ENCODE assay signal across 8 mouse cellular contexts in the genomic region with DNA sequence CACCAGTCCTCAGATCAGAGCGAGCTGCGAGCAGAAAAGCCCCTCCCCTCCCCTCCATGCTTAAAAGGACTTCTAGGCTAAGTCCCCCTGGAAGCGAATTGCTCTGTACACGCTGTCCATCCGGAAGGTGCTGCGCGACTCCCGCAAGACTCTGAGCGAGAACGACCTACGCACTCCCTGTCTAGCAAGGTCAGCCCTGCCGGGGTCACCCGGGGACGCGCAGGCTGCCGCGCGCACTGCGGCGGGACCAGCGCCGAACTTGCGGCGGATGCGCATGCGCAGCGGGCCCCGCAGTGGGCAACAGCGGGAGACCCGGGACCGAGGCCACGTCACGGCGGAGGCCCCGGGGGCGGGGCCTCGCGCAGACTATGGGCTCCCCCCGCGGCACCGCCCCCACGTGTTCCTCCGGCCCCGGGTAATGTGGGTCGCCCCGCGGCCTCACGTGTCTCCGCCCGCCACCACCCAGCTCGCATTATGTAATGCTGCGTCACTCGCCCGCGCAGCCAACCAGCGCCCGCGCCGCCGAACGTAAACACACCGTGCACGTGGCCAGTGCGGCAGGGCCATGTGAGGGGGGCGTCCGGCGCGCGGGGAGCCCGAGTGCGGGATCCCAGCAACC. TPM values are rescaled to one million over a fixed set of nuclear protein-coding genes. Genes with fewer than 3 reads are reported as not detected.
A peak's percentile ranks its signal among the peaks of the same experiment; 100 is the strongest.
DNase-seq lines count a peak whose midpoint lies in the region; ATAC-seq lines count a peak whose summit lies in the region.

No protein-coding gene starts in this region.

- no peaks in the 10 kb centered on the region for H3K4me1 ChIP-seq in intestine, embryonic 14.5 days (replicated peaks; ENCODE audit: control insufficient read depth, insufficient read depth, low read length)

- H3K9me3 ChIP-seq in intestine, embryonic 14.5 days (ENCODE audit: control insufficient read depth, low read length): no peaks in the 10 kb centered on the region

- H3K9ac ChIP-seq in intestine, embryonic 14.5 days (ENCODE audit: low read length): peak overlapping the region; percentile 73

- intact Hi-C loops in gastrocnemius, postnatal 14 days (cut with DNase I; ENCODE audit: low total_unique reads): no loop called here
- intact Hi-C loops in left cerebral cortex, postnatal 14 days (cut with DNase I): loop anchor here (2.0 to 5.0 kb wide), 2 partner anchors 33 to 49 kb away; a partner anchor contains a TSS

- peak overlapping the region; percentile 89 for H3K27ac ChIP-seq in intestine, embryonic 14.5 days (ENCODE audit: low read depth)

- peak overlapping the region; percentile 67 for H3K4me3 ChIP-seq in intestine, embryonic 14.5 days (ENCODE audit: low read depth, low read length)

- peak overlapping the region; percentile 56 for H3K4me2 ChIP-seq in intestine, embryonic 14.5 days (ENCODE audit: low read length)

- DNase-seq in adipocyte (ENCODE audit: low spot score): peak; percentile 94
- peak; percentile 98 for DNase-seq in embryo, embryonic 10 days (ENCODE audit: low spot score)
- peak; percentile 99 for DNase-seq in gastrocnemius, postnatal 14 days
- DNase-seq in intestine, embryonic 14.5 days (ENCODE audit: low spot score): peak; percentile 97
- peak; percentile 98 to 99 for DNase-seq in left cerebral cortex, postnatal 14 days (ENCODE audit: low spot score in 2 of 2)
- peak; percentile 97 for DNase-seq in mesoderm, embryonic 11.5 days (ENCODE audit: low read depth, low spot score)
- DNase-seq in right cerebral cortex, postnatal 36 days (ENCODE audit: low spot score in 2 of 2): peak; percentile 94 to 96
- DNase-seq in yolk sac, embryonic 10.5 days (ENCODE audit: low spot score): peak; percentile 97

- peak; percentile 94 for ATAC-seq in intestine, embryonic 14.5 days (replicated peaks; ENCODE audit: low FRiP score, low TSS enrichment, low read depth)

- no peaks in the 10 kb centered on the region for H3K36me3 ChIP-seq in intestine, embryonic 14.5 days (ENCODE audit: control insufficient read depth, insufficient read depth, low read length)

- H3K27me3 ChIP-seq in intestine, embryonic 14.5 days (replicated peaks; ENCODE audit: control insufficient read depth, insufficient read depth, low read length): no peaks in the 10 kb centered on the region

- under 1% methylated on average over 62 of the region's 71 CpGs for WGBS in intestine, embryonic 14.5 days

RNA-seq across cellular contexts. Expression of a gene that starts 0.7 kb away (rescaled TPM):
- total RNA-seq in gastrocnemius, postnatal 14 days (2021): 10 to 100 TPM; 48.8 to 50.8 TPM
- 8.8 and 8.9 TPM in 2 replicates for polyA plus RNA-seq in intestine, embryonic 14.5 days (2014; fragmentation: Nextera tagmentation; extraction: Ambion mirVana)
- total RNA-seq in left cerebral cortex, postnatal 14 days (2021): 10 to 100 TPM; 64.1 to 66.1 TPM

RNA-seq across cellular contexts. Expression of a gene that starts 32.7 kb away (rescaled TPM):
- 10 to 100 TPM; 33.5 to 33.8 TPM for total RNA-seq in gastrocnemius, postnatal 14 days (2021)
- polyA plus RNA-seq in intestine, embryonic 14.5 days (2014; fragmentation: Nextera tagmentation; extraction: Ambion mirVana): 12.7 and 13.3 TPM in 2 replicates
- 10 to 100 TPM; 95.0 to 98.3 TPM for total RNA-seq in left cerebral cortex, postnatal 14 days (2021)

RNA-seq across cellular contexts. Expression of a gene that starts 33.0 kb away (rescaled TPM):
- 100 to 1,000 TPM; 678 to 745 TPM for total RNA-seq in gastrocnemius, postnatal 14 days (2021)
- polyA plus RNA-seq in intestine, embryonic 14.5 days (2014; fragmentation: Nextera tagmentation; extraction: Ambion mirVana): 533 and 537 TPM in 2 replicates
- 100 to 1,000 TPM; 430 to 476 TPM for total RNA-seq in left cerebral cortex, postnatal 14 days (2021)

Comparison
In these comparisons a context has a peak if more than half of its experiments do, and no peak if none do; other contexts are left out.
1. Peak in every context shown above with its lines: DNase-seq, ATAC-seq, H3K4me3 ChIP-seq and H3K27ac ChIP-seq.